Mouse (Mus musculus) hindbrain, embryonic 12.5 days (tissue): ENCODE data around the gene Dmkn. TPM values are rescaled to one million over a fixed set of nuclear protein-coding genes. Genes with fewer than 3 reads are reported as not detected.
"Not testable (repeated sequence)": the region's sequence is repeated elsewhere in the genome, so short reads cannot be mapped to it uniquely, and the experiment has no call there.

Experiments
- ATAC-seq: fragments of 200-750 bp; cut with Nextera tagmentation; 2 replicates; pipeline ENCODE4 v1.8.0; 2017; ENCODE audit warnings: moderate TSS enrichment; ENCODE audit not compliant: low FRiP score
- H3K27ac ChIP-seq: fragments of 300-500 bp; sonication (generic); 2 replicates; pipeline ENCODE4 v1.5.1; 2016; ENCODE audit warnings: mild to moderate bottlenecking
- H3K27me3 ChIP-seq: fragments of 300-500 bp; sonication (generic); 2 replicates; pipeline ENCODE4 v1.6.1; 2016; ENCODE audit warnings: mild to moderate bottlenecking
- H3K36me3 ChIP-seq: fragments of 300-500 bp; sonication (generic); 2 replicates; pipeline ENCODE4 v1.6.1; 2016; ENCODE audit warnings: mild to moderate bottlenecking
- H3K4me1 ChIP-seq: fragments of 300-500 bp; sonication (generic); 2 replicates; pipeline ENCODE4 v1.6.1; 2016
- H3K4me2 ChIP-seq: fragments of 300-500 bp; sonication (generic); replicated peaks from 2 replicates; pipeline ENCODE4 v1.6.1; 2016; ENCODE audit warnings: mild to moderate bottlenecking
- H3K4me3 ChIP-seq: fragments of 300-500 bp; sonication (generic); 2 replicates; pipeline ENCODE4 v1.5.1; 2016; ENCODE audit warnings: mild to moderate bottlenecking
- H3K9ac ChIP-seq: fragments of 300-500 bp; sonication (generic); 2 replicates; pipeline ENCODE4 v1.6.1; 2016; ENCODE audit warnings: mild to moderate bottlenecking, moderate library complexity
- H3K9me3 ChIP-seq: fragments of 300-500 bp; sonication (generic); replicated peaks from 2 replicates; pipeline ENCODE4 v1.6.1; 2016; ENCODE audit warnings: mild to moderate bottlenecking
- WGBS: fragments of 180-500 bp; shearing (Covaris S2); methylation state at CpG from one replicate; pipeline ENCODE4 v1.1.7; 2016; 5-methylcytosine and 5-hydroxymethylcytosine counted together
- polyA plus RNA-seq: library from polyadenylated mRNA; unstranded; fragments of >200 nt; fragmentation: Nextera tagmentation; extraction: Ambion mirVana; gene quantifications from 2 replicates; pipeline ENCODE4 v1.2.1, GENCODE M21; 2016

Dmkn gene
- polyA plus RNA-seq, 1 experiment from 2014 or later = 0.67 TPM

GRCm38 (mm10) chr7:30826660-30827059 is 63.1 kb downstream of the Dmkn start:
- no peaks in the 10 kb centered on the region for H3K4me1 ChIP-seq
- ATAC-seq = no peak
- H3K9ac ChIP-seq = no peak overlapping the region
- H3K9me3 ChIP-seq = no peaks in the 10 kb centered on the region
- H3K27me3 ChIP-seq = no peaks in the 10 kb centered on the region
- 87% methylated on average over 10 of the region's 10 CpGs for WGBS
- no peaks in the 10 kb centered on the region for H3K36me3 ChIP-seq
- H3K27ac ChIP-seq = no peak overlapping the region
- H3K4me3 ChIP-seq = no peak overlapping the region
- H3K4me2 ChIP-seq = no peak overlapping the region

- H3K9me3 ChIP-seq, H3K27ac ChIP-seq, H3K4me3 ChIP-seq, H3K36me3 ChIP-seq, H3K9ac ChIP-seq, H3K4me2 ChIP-seq, ATAC-seq, H3K27me3 ChIP-seq, H3K4me1 ChIP-seq: not testable (repeated sequence)
Observed at GRCm38 (mm10) chr7:30828871-30829270, 65.3 kb downstream of the Dmkn start.

- no peak overlapping the region for H3K27ac ChIP-seq
- no peak for ATAC-seq
- 68% methylated on average over 3 of the region's 3 CpGs for whole genome bisulfite sequencing
Observed at GRCm38 (mm10) chr7:30829428-30829827, 65.9 kb downstream of the Dmkn start.

More at GRCm38 (mm10) chr7:30829428-30829827, 65.9 kb downstream of the Dmkn start:
- no peaks in the 10 kb centered on the region for H3K36me3 ChIP-seq
- no peak overlapping the region for H3K4me2 ChIP-seq
- H3K4me3 ChIP-seq = no peak overlapping the region
- no peaks in the 10 kb centered on the region for H3K4me1 ChIP-seq
- no peaks in the 10 kb centered on the region for H3K27me3 ChIP-seq
- H3K9ac ChIP-seq = no peak overlapping the region
- no peaks in the 10 kb centered on the region for H3K9me3 ChIP-seq

Other genes starting within 250 kb of the Dmkn start
- 88.6 and 98.9 TPM in 2 replicates for gene Arhgap33, start 228.7 kb upstream of the Dmkn start, polyA plus RNA-seq
- gene Hspb6, start 211.6 kb upstream of the Dmkn start, polyA plus RNA-seq = 5.7 and 7.1 TPM in 2 replicates
- gene Proser3, start 211.5 kb upstream of the Dmkn start, polyA plus RNA-seq = 11.3 and 12.6 TPM in 2 replicates
- gene Lin37, start 203.9 kb upstream of the Dmkn start, polyA plus RNA-seq = 52.4 and 55.2 TPM in 2 replicates
- gene U2af1l4, start 200.5 kb upstream of the Dmkn start, polyA plus RNA-seq = 80.6 and 87.5 TPM in 2 replicates
- 18.1 and 19.5 TPM in 2 replicates for gene Gm49396, start 200.4 kb upstream of the Dmkn start, polyA plus RNA-seq
- 128 and 139 TPM in 2 replicates for gene Psenen, start 200.1 kb upstream of the Dmkn start, polyA plus RNA-seq
- gene Igflr1, start 198.3 kb upstream of the Dmkn start, polyA plus RNA-seq = 4.2 and 6.3 TPM in 2 replicates
- 8.8 and 9.9 TPM in 2 replicates for gene Kmt2b, start 175.0 kb upstream of the Dmkn start, polyA plus RNA-seq
- 0.17 and 0.39 TPM in 2 replicates for gene Zbtb32, start 164.8 kb upstream of the Dmkn start, polyA plus RNA-seq
- 0.21 and 0.35 TPM in 2 replicates for gene Upk1a, start 150.9 kb upstream of the Dmkn start, polyA plus RNA-seq
- 737 and 880 TPM in 2 replicates for gene Cox6b1, start 137.6 kb upstream of the Dmkn start, polyA plus RNA-seq
- not detected in 2 replicates for gene Etv2, start 127.9 kb upstream of the Dmkn start, polyA plus RNA-seq
- 153 and 160 TPM in 2 replicates for gene Rbm42, start 113.4 kb upstream of the Dmkn start, polyA plus RNA-seq
- gene Haus5, start 98.8 kb upstream of the Dmkn start, polyA plus RNA-seq = 35.4 and 38.4 TPM in 2 replicates
- gene Pmis2, start 92.2 kb upstream of the Dmkn start, polyA plus RNA-seq = not detected in 2 replicates
- gene 2200002J24Rik, start 64.8 kb upstream of the Dmkn start, polyA plus RNA-seq = not detected in 2 replicates
- 0.93 and 1.3 TPM in 2 replicates for gene Atp4a, start 51.5 kb upstream of the Dmkn start, polyA plus RNA-seq
- 147 and 164 TPM in 2 replicates for gene Tmem147, start 34.2 kb upstream of the Dmkn start, polyA plus RNA-seq
- gene Gapdhs, start 20.1 kb upstream of the Dmkn start, polyA plus RNA-seq = 0.76 and 1.1 TPM in 2 replicates
- 1.7 and 2.5 TPM in 2 replicates for gene Sbsn, start 12.3 kb upstream of the Dmkn start, polyA plus RNA-seq
- not detected in 2 replicates for gene Krtdap, start 24.1 kb downstream of the Dmkn start, polyA plus RNA-seq
- not detected in 2 replicates for gene Ffar2, start 60.0 kb downstream of the Dmkn start, polyA plus RNA-seq
- not detected in 2 replicates for gene Ffar3, start 92.4 kb downstream of the Dmkn start, polyA plus RNA-seq
- gene Ffar1, start 97.8 kb downstream of the Dmkn start, polyA plus RNA-seq = not detected in 2 replicates
- gene Cd22, start 116.6 kb downstream of the Dmkn start, polyA plus RNA-seq = not detected in 2 replicates
- 0.56 and 0.61 TPM in 2 replicates for gene Mag, start 151.1 kb downstream of the Dmkn start, polyA plus RNA-seq
- not detected in 2 replicates for gene Hamp2, start 160.9 kb downstream of the Dmkn start, polyA plus RNA-seq
- gene Hamp, start 180.3 kb downstream of the Dmkn start, polyA plus RNA-seq = not detected in 2 replicates
- gene Usf2, start 193.0 kb downstream of the Dmkn start, polyA plus RNA-seq = 29.7 and 32.7 TPM in 2 replicates
- gene Lsr, start 209.7 kb downstream of the Dmkn start, polyA plus RNA-seq = 16.6 and 20.2 TPM in 2 replicates
- gene Fam187b, start 210.0 kb downstream of the Dmkn start, polyA plus RNA-seq = 0.89 and 1.4 TPM in 2 replicates